ENCODE assay signal across 20 mouse cellular contexts in genomic region chr8:87075921-87076320, GRCm38 (mm10).
"Had no signal": no experiment of that assay in that cellular context is flagged by ENCODE, and none has a peak within 500 bp of the region (broad histone marks: within the 10 kb centered on the region; RNA-seq: fewer than 3 reads in every experiment).

No protein-coding gene starts in this region.

- DNase-seq: lung, adult 18-20 months; lung, embryonic 14.5 days; lung, postnatal 10 days; lung, postnatal 4 days; midbrain, embryonic 14.5 days; retina, postnatal 1 day; right cerebral cortex, adult 18-20 months; right cerebral cortex, postnatal 25 days; right cerebral cortex, postnatal 4 days; spleen, adult 18-20 months; thymus, adult 2 months; thymus, postnatal 25 days; thymus, postnatal 4 days had no signal

- H3K4me1 ChIP-seq: midbrain, embryonic 12.5 days; stomach, embryonic 15.5 days had no signal

- H3K27ac ChIP-seq: midbrain, embryonic 10.5 days; midbrain, embryonic 12.5 days; neural tube, embryonic 13.5 days; neural tube, embryonic 15.5 days; stomach, embryonic 15.5 days; stomach, postnatal 0 days had no signal

- H3K4me3 ChIP-seq: midbrain, embryonic 10.5 days; midbrain, embryonic 12.5 days; myocyte; neural tube, embryonic 13.5 days; neural tube, embryonic 15.5 days; stomach, embryonic 15.5 days had no signal

- H3K27me3 ChIP-seq: midbrain, embryonic 12.5 days; neural tube, embryonic 13.5 days; stomach, embryonic 15.5 days had no signal
